Mouse (Mus musculus) midbrain, postnatal 0 days (tissue): ENCODE data around the gene Polr2h. TPM values are rescaled to one million over a fixed set of nuclear protein-coding genes. Genes with fewer than 3 reads are reported as not detected.

ENCODE experiments used
- ATAC-seq: fragments of 200-750 bp; cut with Nextera tagmentation; 2 replicates; pipeline ENCODE4 v1.8.0; 2017; ENCODE audit warnings: moderate number of reproducible peaks, mild to moderate bottlenecking, moderate TSS enrichment, moderate library complexity; ENCODE audit not compliant: low FRiP score
- DNase-seq: peaks from one replicate; pipeline ENCODE4 v3.0.0-alpha.2; 2015; ENCODE audit warnings: low spot score
- H3K27ac ChIP-seq: fragments of 300-500 bp; sonication (generic); 2 replicates; pipeline ENCODE4 v1.5.1; 2014; ENCODE audit warnings: low read depth, mild to moderate bottlenecking, low read length, mixed read lengths
- H3K27me3 ChIP-seq: fragments of 300-500 bp; sonication (generic); 2 replicates; pipeline ENCODE4 v1.6.1; 2014; ENCODE audit warnings: low read length, control low read depth, mixed read lengths; ENCODE audit not compliant: insufficient read depth
- H3K36me3 ChIP-seq: fragments of 300-500 bp; sonication (generic); 2 replicates; pipeline ENCODE4 v1.6.1; 2014; ENCODE audit warnings: low read length, control low read depth, mixed read lengths; ENCODE audit not compliant: insufficient read depth
- H3K4me1 ChIP-seq: fragments of 300-500 bp; sonication (generic); 2 replicates; pipeline ENCODE4 v1.6.1; 2014; ENCODE audit warnings: mild to moderate bottlenecking, control low read depth, antibody characterized with exemption, low read length, mixed read lengths; ENCODE audit not compliant: insufficient read depth
- H3K4me2 ChIP-seq: fragments of 300-500 bp; sonication (generic); 2 replicates; pipeline ENCODE4 v1.6.1; 2014; ENCODE audit warnings: low read depth, mild to moderate bottlenecking, low read length, mixed read lengths; ENCODE audit not compliant: poor library complexity, severe bottlenecking
- H3K4me3 ChIP-seq: fragments of 300-500 bp; sonication (generic); 2 replicates; pipeline ENCODE4 v1.5.1; 2014; ENCODE audit warnings: low read depth, mild to moderate bottlenecking, low read length, moderate library complexity
- H3K9ac ChIP-seq: fragments of 300-500 bp; sonication (generic); replicated peaks from 2 replicates; pipeline ENCODE4 v1.6.1; 2014; ENCODE audit warnings: mild to moderate bottlenecking, low read length, moderate library complexity, mixed read lengths; ENCODE audit not compliant: poor library complexity, severe bottlenecking
- H3K9me3 ChIP-seq: fragments of 300-500 bp; sonication (generic); 2 replicates; pipeline ENCODE4 v1.6.1; 2016; ENCODE audit warnings: low read length, control low read depth
- CTCF ChIP-seq: IDR thresholded peaks from 2 replicates; pipeline ENCODE4 v1.5.1; 2016; ENCODE audit warnings: antibody characterized with exemption, mild to moderate bottlenecking
- WGBS: fragments of 180-500 bp; shearing (Covaris S2); extraction: QIAGEN DNeasy Blood & Tissue Kit; methylation state at CpG from one replicate; pipeline ENCODE4 v1.1.7; 2014; 5-methylcytosine and 5-hydroxymethylcytosine counted together
- polyA plus RNA-seq: library from polyadenylated mRNA; unstranded; fragments of >200 nt; fragmentation: Nextera tagmentation; extraction: Ambion mirVana; gene quantifications from 2 replicates; pipeline ENCODE4 v1.2.1, GENCODE M21; 2015
- total RNA-seq: library from RNA; depleted of rRNA; stranded (reverse); fragments of >200 nt; gene quantifications from 2 replicates; pipeline ENCODE4 v1.2.3, GENCODE M21; 2014

Polr2h gene
- total and polyA plus RNA-seq, 2 experiments from 2014 or later, result 40.3 to 72.3 TPM

- Histone ChIP-seq H3K4me2 (no peak overlapping the region), H3K36me3 (no peaks in the 10 kb centered on the region), H3K9me3 (no peaks in the 10 kb centered on the region), H3K4me3 (no peak overlapping the region), H3K4me1 (peaks cover 5% of the 10 kb centered on the region; the same call in 1 of the 2 replicates), H3K9ac (no peak overlapping the region), H3K27me3 (peaks cover 13% of the 10 kb centered on the region; the same call in 1 of the 2 replicates), H3K27ac (no peak overlapping the region)
- 84% methylated on average over 5 of the region's 5 CpGs for WGBS
- TF ChIP-seq CTCF, result no peak
- DNase-seq, result no peak
- no peak for ATAC-seq
Measured at GRCm38 (mm10) chr16:20735651-20736050, 18.2 kb downstream of the Polr2h start.

GRCm38 (mm10) chr16:20736168-20736567 is 18.7 kb downstream of the Polr2h start:
- WGBS, result 92% methylated on average over 7 of the region's 7 CpGs
- H3K27me3 ChIP-seq, result peaks cover 13% of the 10 kb centered on the region; the same call in 1 of the 2 replicates
- no peaks in the 10 kb centered on the region for H3K36me3 ChIP-seq
- H3K4me3 ChIP-seq, result no peak overlapping the region
- H3K9ac ChIP-seq, result no peak overlapping the region
- no peak for TF ChIP-seq CTCF
- ATAC-seq, result no peak
- H3K4me2 ChIP-seq, result no peak overlapping the region
- H3K27ac ChIP-seq, result no peak overlapping the region
- peaks cover 5% of the 10 kb centered on the region; the same call in 1 of the 2 replicates for H3K4me1 ChIP-seq
- DNase-seq, result no peak
- no peaks in the 10 kb centered on the region for H3K9me3 ChIP-seq

DNA sequence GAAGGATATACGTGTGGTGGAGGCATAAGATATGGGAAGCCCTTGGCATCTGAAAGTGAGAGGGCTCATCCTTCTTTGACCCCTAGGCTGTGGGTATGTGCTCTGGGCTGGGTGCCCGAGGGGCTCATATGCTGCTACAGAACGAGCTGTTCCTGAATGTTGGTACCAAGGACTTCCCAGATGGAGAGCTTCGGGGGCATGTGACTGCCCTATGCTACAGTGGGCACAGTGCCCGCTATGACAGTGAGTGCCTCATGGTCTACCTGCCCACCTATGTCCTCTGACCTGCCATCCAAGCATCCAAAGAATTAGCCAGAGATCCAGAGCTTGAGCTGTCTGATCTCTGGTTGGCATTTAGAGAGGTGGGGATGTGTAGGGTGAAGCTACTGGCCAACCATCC is 19.4 kb downstream of the Polr2h start:
- Histone ChIP-seq H3K27me3 (peaks cover 13% of the 10 kb centered on the region; the same call in 1 of the 2 replicates), H3K4me2 (no peak overlapping the region), H3K4me1 (peaks cover 5% of the 10 kb centered on the region; the same call in 1 of the 2 replicates), H3K27ac (no peak overlapping the region), H3K9me3 (no peaks in the 10 kb centered on the region), H3K4me3 (no peak overlapping the region), H3K9ac (no peak overlapping the region), H3K36me3 (peaks cover 3% of the 10 kb centered on the region; the same call in 1 of the 2 replicates)
- WGBS, result 92% methylated on average over 5 of the region's 5 CpGs
- ATAC-seq (no peak), DNase-seq (no peak)
- no peak for TF ChIP-seq CTCF

- H3K4me1 ChIP-seq, result no peaks in the 10 kb centered on the region
- ATAC-seq, result no peak
- H3K27me3 ChIP-seq, result peaks cover 11% of the 10 kb centered on the region; the same call in 1 of the 2 replicates
- no peak overlapping the region for H3K27ac ChIP-seq
- no peak overlapping the region for H3K4me3 ChIP-seq
- no peak for TF ChIP-seq CTCF
- 93% methylated on average over 9 of the region's 9 CpGs for WGBS
- peaks cover 7% of the 10 kb centered on the region; the same call in 1 of the 2 replicates for H3K36me3 ChIP-seq
- no peaks in the 10 kb centered on the region for H3K9me3 ChIP-seq
- no peak overlapping the region for H3K9ac ChIP-seq
- H3K4me2 ChIP-seq, result no peak overlapping the region
- no peak for DNase-seq
Measured at GRCm38 (mm10) chr16:20739845-20740244, 22.4 kb downstream of the Polr2h start.

GRCm38 (mm10) chr16:20746641-20747040 is 29.2 kb downstream of the Polr2h start:
- no peaks in the 10 kb centered on the region for H3K9me3 ChIP-seq
- no peak for ATAC-seq

GRCm38 (mm10) chr16:20750518-20750917 is 33.1 kb downstream of the Polr2h start:
- H3K4me3 ChIP-seq, result no peak overlapping the region
- H3K9me3 ChIP-seq, result no peaks in the 10 kb centered on the region
- no peaks in the 10 kb centered on the region for H3K4me1 ChIP-seq
- 71% methylated on average over 8 of the region's 8 CpGs for WGBS
- H3K27me3 ChIP-seq, result no peaks in the 10 kb centered on the region
- no peak for TF ChIP-seq CTCF
- no peak overlapping the region for H3K27ac ChIP-seq
- DNase-seq (no peak), ATAC-seq (no peak)
- H3K9ac ChIP-seq, result no peak overlapping the region
- H3K4me2 ChIP-seq, result no peak overlapping the region
- no peaks in the 10 kb centered on the region for H3K36me3 ChIP-seq

More at GRCm38 (mm10) chr16:20746641-20747040, 29.2 kb downstream of the Polr2h start:
- no peak overlapping the region for H3K4me2 ChIP-seq
- no peak for TF ChIP-seq CTCF
- H3K4me3 ChIP-seq, result no peak overlapping the region
- DNase-seq, result peak; percentile 85
- H3K4me1 ChIP-seq, result no peaks in the 10 kb centered on the region
- no peaks in the 10 kb centered on the region for H3K27me3 ChIP-seq
- H3K9ac ChIP-seq, result no peak overlapping the region
- H3K27ac ChIP-seq, result no peak overlapping the region
- peaks cover 7% of the 10 kb centered on the region; the same call in 1 of the 2 replicates for H3K36me3 ChIP-seq
- 69% methylated on average over 6 of the region's 6 CpGs for WGBS
